Mouse (Mus musculus): Measurements from ENCODE around the gene Smpd1. TPM values are rescaled to one million over a fixed set of nuclear protein-coding genes. Genes with fewer than 3 reads are reported as not detected.

Gene Smpd1
- polyA plus RNA-seq, 1 experiment from 2014 or later = 104 TPM

DNA sequence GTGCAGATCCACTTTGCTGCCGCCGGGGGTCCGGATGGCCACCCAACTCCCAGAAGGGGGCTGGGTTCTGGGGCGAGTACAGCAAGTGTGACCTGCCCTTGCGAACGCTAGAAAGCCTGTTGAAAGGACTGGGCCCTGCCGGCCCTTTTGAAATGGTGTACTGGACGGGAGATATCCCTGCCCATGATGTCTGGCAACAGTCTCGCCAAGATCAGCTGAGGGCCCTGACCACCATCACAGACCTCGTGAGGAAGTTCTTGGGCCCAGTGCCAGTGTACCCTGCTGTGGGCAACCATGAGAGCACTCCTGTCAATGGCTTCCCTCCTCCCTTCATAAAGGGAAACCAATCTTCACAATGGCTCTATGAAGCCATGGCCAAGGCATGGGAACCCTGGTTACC, 1.4 kb downstream of the Smpd1 start:
- Histone ChIP-seq H3K4me3 (ENCODE audit: low read depth, low read length) (peak overlapping the region; percentile 80; the same call in 1 of the 2 replicates), H3K9me3 (replicated peaks; ENCODE audit: control insufficient read depth, low read length, poor library complexity, severe bottlenecking) (no peaks in the 10 kb centered on the region), H3K4me2 (ENCODE audit: low read length) (peak overlapping the region; percentile 83), H3K9ac (ENCODE audit: low read depth, low read length) (0 out of 2 replicates have a peak overlapping the region, but pooled peaks have one; percentile 92), H3K27me3 (ENCODE audit: control insufficient read depth, insufficient read depth, low read depth, low read length) (no peaks in the 10 kb centered on the region), H3K36me3 (ENCODE audit: control insufficient read depth, insufficient read depth, low read length) (peaks cover 23% of the 10 kb centered on the region), H3K4me1 (ENCODE audit: control insufficient read depth, insufficient read depth, low read length) (peaks cover 21% of the 10 kb centered on the region), H3K27ac (ENCODE audit: low read length) (no peak overlapping the region)
- ATAC-seq = no peak
- 89% methylated on average over 10 of the region's 10 CpGs for WGBS

DNA sequence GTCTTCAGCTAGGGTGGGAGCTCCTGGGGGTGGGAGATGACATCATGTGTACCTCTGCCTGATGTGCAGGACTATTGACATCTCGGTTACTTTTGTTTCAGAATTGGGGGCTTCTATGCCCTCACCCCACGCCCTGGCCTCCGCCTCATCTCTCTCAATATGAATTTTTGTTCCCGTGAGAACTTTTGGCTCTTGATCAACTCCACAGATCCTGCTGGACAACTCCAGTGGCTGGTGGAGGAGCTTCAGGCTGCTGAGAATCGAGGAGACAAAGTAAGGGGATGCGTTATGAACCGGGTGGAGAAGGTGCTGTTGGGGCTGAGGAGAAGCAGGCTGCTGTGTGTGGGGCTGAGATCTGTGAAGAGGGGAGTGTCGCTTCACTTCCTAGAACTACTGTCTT, 2.2 kb downstream of the Smpd1 start:
- H3K4me2 ChIP-seq (ENCODE audit: low read length) = no peak overlapping the region
- WGBS = 93% methylated on average over 8 of the region's 8 CpGs
- no peak overlapping the region for H3K27ac ChIP-seq (ENCODE audit: low read length)
- peaks cover 23% of the 10 kb centered on the region for H3K36me3 ChIP-seq (ENCODE audit: control insufficient read depth, insufficient read depth, low read length)
- H3K9ac ChIP-seq (ENCODE audit: low read depth, low read length) = no peak overlapping the region
- ATAC-seq = no peak
- H3K4me1 ChIP-seq (ENCODE audit: control insufficient read depth, insufficient read depth, low read length) = peaks cover 21% of the 10 kb centered on the region
- no peaks in the 10 kb centered on the region for H3K9me3 ChIP-seq (replicated peaks; ENCODE audit: control insufficient read depth, low read length, poor library complexity, severe bottlenecking)
- no peaks in the 10 kb centered on the region for H3K27me3 ChIP-seq (ENCODE audit: control insufficient read depth, insufficient read depth, low read depth, low read length)
- no peak overlapping the region for H3K4me3 ChIP-seq (ENCODE audit: low read depth, low read length)

DNA sequence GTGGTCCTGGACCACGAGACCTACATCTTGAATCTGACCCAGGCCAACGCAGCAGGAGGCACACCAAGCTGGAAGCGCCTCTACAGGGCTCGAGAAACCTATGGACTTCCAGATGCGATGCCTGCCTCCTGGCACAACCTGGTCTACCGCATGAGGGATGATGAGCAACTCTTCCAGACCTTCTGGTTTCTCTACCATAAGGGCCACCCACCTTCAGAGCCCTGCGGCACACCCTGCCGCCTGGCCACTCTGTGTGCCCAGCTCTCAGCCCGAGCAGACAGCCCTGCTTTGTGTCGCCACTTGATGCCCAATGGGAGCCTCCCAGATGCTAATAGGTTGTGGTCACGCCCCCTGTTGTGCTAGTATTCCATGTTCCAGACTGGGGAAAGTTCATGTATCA, 3.5 kb downstream of the Smpd1 start:
- H3K27ac ChIP-seq (ENCODE audit: low read length) = no peak overlapping the region
- peaks cover 27% of the 10 kb centered on the region for H3K36me3 ChIP-seq (ENCODE audit: control insufficient read depth, insufficient read depth, low read length)
- H3K27me3 ChIP-seq (ENCODE audit: control insufficient read depth, insufficient read depth, low read depth, low read length) = no peaks in the 10 kb centered on the region
- H3K4me2 ChIP-seq (ENCODE audit: low read length) = no peak overlapping the region
- no peak for ATAC-seq
- no peak overlapping the region for H3K4me3 ChIP-seq (ENCODE audit: low read depth, low read length)
- peaks cover 21% of the 10 kb centered on the region for H3K4me1 ChIP-seq (ENCODE audit: control insufficient read depth, insufficient read depth, low read length)
- WGBS = 81% methylated on average over 11 of the region's 11 CpGs
- H3K9ac ChIP-seq (ENCODE audit: low read depth, low read length) = no peak overlapping the region
- H3K9me3 ChIP-seq (replicated peaks; ENCODE audit: control insufficient read depth, low read length, poor library complexity, severe bottlenecking) = no peaks in the 10 kb centered on the region

DNA sequence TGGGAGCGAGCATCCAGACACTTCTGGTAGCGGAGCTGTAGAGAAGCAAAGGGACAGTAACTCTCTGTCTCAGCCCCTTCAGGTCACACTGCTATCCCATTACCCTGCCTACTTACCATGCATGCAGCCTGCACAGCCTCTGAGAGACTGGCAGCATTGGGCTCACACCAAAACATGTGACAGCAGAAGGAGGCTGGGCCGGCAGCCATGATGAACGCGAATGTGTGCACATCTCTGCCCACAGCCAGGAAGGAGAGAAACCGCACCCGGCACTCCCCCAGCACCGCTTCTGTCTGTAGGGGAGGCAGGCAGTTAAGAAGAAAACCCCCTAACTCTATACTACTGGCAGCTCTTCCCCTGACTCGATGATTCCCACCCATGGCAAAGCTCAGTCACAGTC, 4.9 kb downstream of the Smpd1 start:
- 95% methylated on average over 9 of the region's 9 CpGs for WGBS
- Histone ChIP-seq H3K4me1 (ENCODE audit: control insufficient read depth, insufficient read depth, low read length) (peaks cover 21% of the 10 kb centered on the region), H3K4me3 (ENCODE audit: low read depth, low read length) (no peak overlapping the region), H3K4me2 (ENCODE audit: low read length) (no peak overlapping the region), H3K36me3 (ENCODE audit: control insufficient read depth, insufficient read depth, low read length) (peaks cover 30% of the 10 kb centered on the region), H3K9me3 (replicated peaks; ENCODE audit: control insufficient read depth, low read length, poor library complexity, severe bottlenecking) (no peaks in the 10 kb centered on the region), H3K27ac (ENCODE audit: low read length) (no peak overlapping the region), H3K27me3 (ENCODE audit: control insufficient read depth, insufficient read depth, low read depth, low read length) (no peaks in the 10 kb centered on the region), H3K9ac (ENCODE audit: low read depth, low read length) (no peak overlapping the region)
- no peak for ATAC-seq

DNA sequence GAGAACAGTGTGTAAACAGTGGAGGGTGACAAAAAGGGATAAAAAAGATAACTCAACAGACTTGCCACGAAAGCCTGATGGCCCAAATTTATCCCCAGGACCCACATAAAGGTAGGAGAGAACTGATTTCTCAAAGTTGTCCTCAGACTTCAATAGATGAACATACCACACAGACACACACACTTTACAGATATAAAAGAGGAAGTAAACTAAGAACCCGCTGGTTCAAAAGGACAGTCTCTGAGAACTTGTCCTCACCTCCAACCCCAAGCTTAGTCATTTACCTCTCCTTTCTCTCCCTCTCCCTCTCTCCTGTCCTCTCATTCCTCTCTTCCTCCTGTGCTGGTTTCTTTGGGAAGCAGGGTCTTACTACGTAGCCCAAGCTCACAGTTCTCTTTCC, 8.2 kb downstream of the Smpd1 start:
- Histone ChIP-seq H3K4me3 (ENCODE audit: low read depth, low read length) (no peak overlapping the region), H3K4me1 (ENCODE audit: control insufficient read depth, insufficient read depth, low read length) (no peaks in the 10 kb centered on the region), H3K9ac (ENCODE audit: low read depth, low read length) (no peak overlapping the region), H3K27ac (ENCODE audit: low read length) (no peak overlapping the region), H3K36me3 (ENCODE audit: control insufficient read depth, insufficient read depth, low read length) (peaks cover 59% of the 10 kb centered on the region), H3K9me3 (replicated peaks; ENCODE audit: control insufficient read depth, low read length, poor library complexity, severe bottlenecking) (no peaks in the 10 kb centered on the region), H3K27me3 (ENCODE audit: control insufficient read depth, insufficient read depth, low read depth, low read length) (no peaks in the 10 kb centered on the region), H3K4me2 (ENCODE audit: low read length) (no peak overlapping the region)
- WGBS = 89% methylated on average over 3 of the region's 3 CpGs
- no peak for ATAC-seq

DNA sequence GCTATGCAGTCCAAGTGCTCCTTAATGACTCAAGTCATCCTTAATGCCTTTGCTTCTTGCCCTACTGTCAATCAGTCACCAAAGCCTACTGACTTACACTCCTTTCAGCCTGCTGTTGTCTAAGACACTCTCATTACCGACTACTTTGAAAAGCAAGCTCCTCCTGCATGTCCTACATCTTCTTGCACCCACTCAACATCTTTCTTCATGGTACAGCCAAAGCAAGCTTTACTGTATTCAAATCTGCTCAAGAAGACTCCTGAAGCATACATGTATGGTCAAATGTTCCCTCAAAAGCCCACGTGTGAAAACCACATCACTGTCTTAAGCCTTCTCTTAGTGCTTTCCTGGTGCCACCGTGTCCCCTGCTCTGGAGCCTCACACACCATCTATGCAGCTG, 9.2 kb downstream of the Smpd1 start:
- H3K4me2 ChIP-seq (ENCODE audit: low read length) = no peak overlapping the region
- 93% methylated on average over 3 of the region's 3 CpGs for WGBS
- H3K4me3 ChIP-seq (ENCODE audit: low read depth, low read length) = no peak overlapping the region
- H3K9me3 ChIP-seq (replicated peaks; ENCODE audit: control insufficient read depth, low read length, poor library complexity, severe bottlenecking) = no peaks in the 10 kb centered on the region
- H3K36me3 ChIP-seq (ENCODE audit: control insufficient read depth, insufficient read depth, low read length) = peaks cover 54% of the 10 kb centered on the region
- no peaks in the 10 kb centered on the region for H3K27me3 ChIP-seq (ENCODE audit: control insufficient read depth, insufficient read depth, low read depth, low read length)
- H3K27ac ChIP-seq (ENCODE audit: low read length) = no peak overlapping the region
- H3K9ac ChIP-seq (ENCODE audit: low read depth, low read length) = no peak overlapping the region
- H3K4me1 ChIP-seq (ENCODE audit: control insufficient read depth, insufficient read depth, low read length) = peaks cover 7% of the 10 kb centered on the region
- no peak for ATAC-seq

DNA sequence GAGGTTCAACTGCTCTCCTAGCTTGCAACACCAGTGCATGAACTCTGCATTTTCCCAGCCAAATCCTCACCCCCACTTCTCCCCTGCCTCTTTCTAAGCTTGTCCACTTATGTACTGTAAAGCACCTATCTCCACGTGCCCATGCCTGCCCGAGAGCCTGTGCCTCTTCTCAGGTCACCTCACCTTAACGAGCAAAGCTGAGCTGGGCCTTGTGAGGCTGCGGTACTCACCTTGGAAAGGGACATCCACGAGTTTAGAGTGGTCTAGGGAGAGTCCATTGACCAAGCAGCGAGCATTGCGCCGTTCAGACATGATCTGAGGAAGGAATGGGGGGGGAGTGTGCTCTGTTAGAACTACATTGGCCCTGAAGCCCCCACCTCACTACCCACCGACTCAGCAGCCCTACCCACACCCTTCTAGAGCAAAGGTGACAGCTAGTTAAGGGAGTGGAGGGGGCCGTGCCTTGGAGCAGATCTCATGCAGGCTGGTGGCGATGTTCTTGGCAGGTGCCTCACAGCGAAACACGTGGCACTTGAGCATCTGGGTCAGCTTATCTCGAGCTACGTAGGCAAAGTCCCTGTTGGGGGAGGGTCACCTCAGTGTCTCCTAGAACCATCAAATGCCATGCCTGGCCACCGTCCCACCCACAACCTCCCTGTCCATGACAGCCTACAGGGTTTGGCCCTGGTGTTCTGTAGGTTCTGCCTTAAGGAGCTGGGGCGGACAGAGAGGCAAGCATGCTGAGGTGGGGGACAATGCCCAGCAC, 11.1 kb downstream of the Smpd1 start:
- H3K27me3 ChIP-seq (ENCODE audit: control insufficient read depth, insufficient read depth, low read depth, low read length) = no peaks in the 10 kb centered on the region

DNA sequence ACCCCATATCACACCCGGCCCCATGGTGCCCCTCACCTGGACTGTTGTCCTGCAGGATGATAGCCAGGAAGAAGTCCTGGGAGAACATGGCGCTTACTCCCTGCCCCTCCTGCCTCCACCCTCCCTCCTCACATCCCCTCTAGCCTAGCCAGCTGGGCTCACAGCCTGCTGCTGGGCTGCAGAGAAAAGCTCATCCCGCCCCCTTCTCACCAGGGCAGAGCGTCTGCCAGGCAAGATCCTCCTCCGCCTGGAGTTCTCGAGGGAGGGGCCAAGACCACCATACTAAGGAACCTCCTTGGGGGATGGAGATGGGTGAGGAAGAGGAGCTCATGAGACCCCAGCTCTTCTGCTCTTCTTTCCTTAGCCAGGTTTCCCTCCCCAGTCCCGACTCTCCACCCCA, 14.4 kb downstream of the Smpd1 start:
- H3K36me3 ChIP-seq (ENCODE audit: control insufficient read depth, insufficient read depth, low read length) = peaks cover 39% of the 10 kb centered on the region
- H3K4me1 ChIP-seq (ENCODE audit: control insufficient read depth, insufficient read depth, low read length) = peaks cover 44% of the 10 kb centered on the region
- peak; percentile 61 for ATAC-seq
- peak overlapping the region; percentile 93 for H3K27ac ChIP-seq (ENCODE audit: low read length)
- peak overlapping the region; percentile 66 for H3K9ac ChIP-seq (ENCODE audit: low read depth, low read length)
- H3K27me3 ChIP-seq (ENCODE audit: control insufficient read depth, insufficient read depth, low read depth, low read length) = no peaks in the 10 kb centered on the region
- no peaks in the 10 kb centered on the region for H3K9me3 ChIP-seq (replicated peaks; ENCODE audit: control insufficient read depth, low read length, poor library complexity, severe bottlenecking)
- H3K4me3 ChIP-seq (ENCODE audit: low read depth, low read length) = peak overlapping the region; percentile 38
- 3% methylated on average over 7 of the region's 7 CpGs for WGBS
- peak overlapping the region; percentile 78 for H3K4me2 ChIP-seq (ENCODE audit: low read length)

More for the DNA sequence above, 11.1 kb downstream of the Smpd1 start:
- Histone ChIP-seq H3K4me3 (ENCODE audit: low read depth, low read length) (no peak overlapping the region), H3K4me1 (ENCODE audit: control insufficient read depth, insufficient read depth, low read length) (peaks cover 25% of the 10 kb centered on the region), H3K27ac (ENCODE audit: low read length) (no peak overlapping the region), H3K9ac (ENCODE audit: low read depth, low read length) (no peak overlapping the region), H3K4me2 (ENCODE audit: low read length) (no peak overlapping the region), H3K36me3 (ENCODE audit: control insufficient read depth, insufficient read depth, low read length) (peaks cover 40% of the 10 kb centered on the region), H3K9me3 (replicated peaks; ENCODE audit: control insufficient read depth, low read length, poor library complexity, severe bottlenecking) (no peaks in the 10 kb centered on the region)
- ATAC-seq = no peak
- 89% methylated on average over 17 of the region's 17 CpGs for WGBS

DNA sequence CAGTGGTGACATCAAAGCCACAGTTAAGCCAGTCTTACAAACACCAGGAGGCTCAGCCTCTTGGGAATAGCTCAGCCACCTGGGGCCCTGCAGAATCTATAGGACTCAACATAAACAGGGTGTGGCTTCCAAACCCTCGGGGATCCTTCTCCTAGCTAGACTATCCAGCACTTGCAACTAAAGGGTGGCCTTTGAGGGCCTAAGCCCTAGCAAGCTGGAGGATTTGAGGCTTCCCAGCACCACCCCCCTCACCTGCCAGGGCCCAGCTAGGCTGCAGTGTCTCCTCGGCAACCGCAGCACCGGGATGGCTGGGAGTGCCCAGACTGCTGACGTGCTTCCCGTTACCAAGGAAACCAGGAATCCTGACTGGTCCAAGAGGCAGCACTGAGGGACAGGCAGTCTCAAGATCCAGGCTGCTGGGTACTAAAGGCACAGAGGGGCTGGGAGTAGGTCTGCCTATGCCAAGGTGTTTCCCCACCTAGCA, 14.9 kb downstream of the Smpd1 start:
- Histone ChIP-seq H3K27me3 (ENCODE audit: control insufficient read depth, insufficient read depth, low read depth, low read length) (no peaks in the 10 kb centered on the region), H3K9me3 (replicated peaks; ENCODE audit: control insufficient read depth, low read length, poor library complexity, severe bottlenecking) (no peaks in the 10 kb centered on the region), H3K36me3 (ENCODE audit: control insufficient read depth, insufficient read depth, low read length) (peaks cover 44% of the 10 kb centered on the region), H3K27ac (ENCODE audit: low read length) (peak overlapping the region; percentile 93), H3K4me2 (ENCODE audit: low read length) (peak overlapping the region; percentile 78), H3K4me1 (ENCODE audit: control insufficient read depth, insufficient read depth, low read length) (peaks cover 44% of the 10 kb centered on the region), H3K9ac (ENCODE audit: low read depth, low read length) (peak overlapping the region; percentile 66), H3K4me3 (ENCODE audit: low read depth, low read length) (peak overlapping the region; percentile 38)
- ATAC-seq = peak; percentile 95
- under 1% methylated on average over 6 of the region's 6 CpGs for WGBS
